Mouse (Mus musculus): ENCODE data around the gene Mrrf.

DNA sequence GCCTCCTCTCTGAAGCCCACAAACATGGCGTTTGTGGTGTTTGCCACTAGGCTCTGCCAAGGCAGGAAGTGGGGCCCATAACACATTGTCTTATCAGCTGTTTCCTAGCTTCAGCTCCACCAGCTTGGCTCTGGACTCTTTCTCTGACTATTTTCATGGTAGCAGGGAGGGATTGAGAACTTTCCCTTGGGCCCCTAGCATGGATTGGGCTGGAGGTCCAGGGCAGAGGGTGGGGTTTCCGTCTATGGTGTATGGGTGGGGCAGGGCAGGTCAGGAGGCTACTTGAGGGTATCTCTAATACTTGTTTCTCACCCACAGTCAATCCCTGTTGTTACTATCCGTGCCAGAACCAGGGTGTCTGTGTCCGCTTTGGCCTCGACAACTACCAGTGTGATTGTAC lies 100.7 kb downstream of the Mrrf start:
- TF ChIP-seq HCFC1 (IDR thresholded peaks at IDR 0.05; ENCODE audit: borderline replicate concordance, insufficient read depth, low read length) (no peak), MAFK (IDR thresholded peaks at IDR 0.05; ENCODE audit: insufficient read depth, low read depth, low read length) (no peak), ZC3H11A (IDR thresholded peaks at IDR 0.05; ENCODE audit: borderline replicate concordance, low read depth, low read length) (no peak), ZNF384 (IDR thresholded peaks at IDR 0.05; ENCODE audit: low read depth, low read length) (no peak)
